Mouse (Mus musculus): ENCODE measurements around the gene Zfhx3. TPM values are rescaled to one million over a fixed set of nuclear protein-coding genes. Genes with fewer than 3 reads are reported as not detected.

Gene Zfhx3
- total and polyA plus RNA-seq, 2 experiments: 1.3 to 1.5 TPM

- peak overlapping the region; percentile 100 for H3K27ac ChIP-seq (replicated peaks; ENCODE audit: insufficient read depth, low read depth, low read length)
- peaks cover 21% of the 10 kb centered on the region for H3K4me1 ChIP-seq (ENCODE audit: control insufficient read depth, insufficient read depth, low read length)
- no peaks in the 10 kb centered on the region for H3K27me3 ChIP-seq (ENCODE audit: control insufficient read depth, insufficient read depth, low read length)
- peaks cover 23% of the 10 kb centered on the region for H3K79me2 ChIP-seq (ENCODE audit: control insufficient read depth, insufficient read depth, low read length)
- no peaks in the 10 kb centered on the region for H3K36me3 ChIP-seq (ENCODE audit: control insufficient read depth, insufficient read depth, low read length)
- H3K9ac ChIP-seq (ENCODE audit: low read depth, low read length): no peak overlapping the region
- WGBS: 21% methylated on average over 2 of the region's 2 CpGs
- peak; percentile 87 for DNase-seq (ENCODE audit: extremely low read depth, low read depth, low spot score)
- peak overlapping the region; percentile 100; the same call in 1 of the 2 replicates for H3K4me3 ChIP-seq (ENCODE audit: insufficient read depth, low read depth, low read length)
- TF ChIP-seq POLR2A (IDR thresholded peaks at IDR 0.05; ENCODE audit: extremely low read depth, insufficient read depth, low read length): no peak
- no peak for TF ChIP-seq CTCF (IDR thresholded peaks at IDR 0.05; ENCODE audit: low read depth, low read length)
Observed at GRCm38 (mm10) chr8:108705751-108706150, 763.3 kb downstream of the Zfhx3 start.

- Histone ChIP-seq H3K79me2 (ENCODE audit: control insufficient read depth, insufficient read depth, low read length) (peaks cover 25% of the 10 kb centered on the region), H3K27ac (replicated peaks; ENCODE audit: insufficient read depth, low read depth, low read length) (peak overlapping the region; percentile 100), H3K4me3 (ENCODE audit: insufficient read depth, low read depth, low read length) (no peak overlapping the region), H3K27me3 (ENCODE audit: control insufficient read depth, insufficient read depth, low read length) (no peaks in the 10 kb centered on the region), H3K36me3 (ENCODE audit: control insufficient read depth, insufficient read depth, low read length) (no peaks in the 10 kb centered on the region), H3K4me1 (ENCODE audit: control insufficient read depth, insufficient read depth, low read length) (peaks cover 21% of the 10 kb centered on the region), H3K9ac (ENCODE audit: low read depth, low read length) (no peak overlapping the region)
- DNase-seq (ENCODE audit: extremely low read depth, low read depth, low spot score): peak; percentile 93
- TF ChIP-seq POLR2A (IDR thresholded peaks at IDR 0.05; ENCODE audit: extremely low read depth, insufficient read depth, low read length) (no peak), CTCF (IDR thresholded peaks at IDR 0.05; ENCODE audit: low read depth, low read length) (no peak)
- 5% methylated on average over 3 of the region's 3 CpGs for WGBS
Observed at GRCm38 (mm10) chr8:108706491-108706847, 764.0 kb downstream of the Zfhx3 start.

GRCm38 (mm10) chr8:108706848-108707541 is 764.6 kb downstream of the Zfhx3 start:
- DNase-seq (ENCODE audit: extremely low read depth, low read depth, low spot score): peak; percentile 58
- peaks cover 28% of the 10 kb centered on the region for H3K79me2 ChIP-seq (ENCODE audit: control insufficient read depth, insufficient read depth, low read length)
- WGBS: 20% methylated on average over 6 of the region's 6 CpGs
- peak overlapping the region; percentile 100 for H3K27ac ChIP-seq (replicated peaks; ENCODE audit: insufficient read depth, low read depth, low read length)
- peak overlapping the region; percentile 85 for H3K9ac ChIP-seq (ENCODE audit: low read depth, low read length)
- H3K27me3 ChIP-seq (ENCODE audit: control insufficient read depth, insufficient read depth, low read length): no peaks in the 10 kb centered on the region
- peaks cover 21% of the 10 kb centered on the region for H3K4me1 ChIP-seq (ENCODE audit: control insufficient read depth, insufficient read depth, low read length)
- TF ChIP-seq POLR2A (IDR thresholded peaks at IDR 0.05; ENCODE audit: extremely low read depth, insufficient read depth, low read length) (no peak), CTCF (IDR thresholded peaks at IDR 0.05; ENCODE audit: low read depth, low read length) (no peak)
- peak overlapping the region; percentile 32; the same call in 1 of the 2 replicates for H3K4me3 ChIP-seq (ENCODE audit: insufficient read depth, low read depth, low read length)
- no peaks in the 10 kb centered on the region for H3K36me3 ChIP-seq (ENCODE audit: control insufficient read depth, insufficient read depth, low read length)

- peak overlapping the region; percentile 100 for H3K27ac ChIP-seq (replicated peaks; ENCODE audit: insufficient read depth, low read depth, low read length)
Observed at GRCm38 (mm10) chr8:108707576-108708281, 765.3 kb downstream of the Zfhx3 start.

GRCm38 (mm10) chr8:108708833-108709387 is 766.5 kb downstream of the Zfhx3 start:
- 32% methylated on average over 8 of the region's 8 CpGs for WGBS
- H3K9ac ChIP-seq (ENCODE audit: low read depth, low read length): peak overlapping the region; percentile 46
- TF ChIP-seq POLR2A (IDR thresholded peaks at IDR 0.05; ENCODE audit: extremely low read depth, insufficient read depth, low read length) (no peak), CTCF (IDR thresholded peaks at IDR 0.05; ENCODE audit: low read depth, low read length) (no peak)
- H3K4me1 ChIP-seq (ENCODE audit: control insufficient read depth, insufficient read depth, low read length): peaks cover 25% of the 10 kb centered on the region
- no peaks in the 10 kb centered on the region for H3K27me3 ChIP-seq (ENCODE audit: control insufficient read depth, insufficient read depth, low read length)
- H3K27ac ChIP-seq (replicated peaks; ENCODE audit: insufficient read depth, low read depth, low read length): peak overlapping the region; percentile 97
- H3K79me2 ChIP-seq (ENCODE audit: control insufficient read depth, insufficient read depth, low read length): peaks cover 26% of the 10 kb centered on the region
- no peak for DNase-seq (ENCODE audit: extremely low read depth, low read depth, low spot score)
- no peak overlapping the region for H3K4me3 ChIP-seq (ENCODE audit: insufficient read depth, low read depth, low read length)
- H3K36me3 ChIP-seq (ENCODE audit: control insufficient read depth, insufficient read depth, low read length): no peaks in the 10 kb centered on the region

More at GRCm38 (mm10) chr8:108707576-108708281, 765.3 kb downstream of the Zfhx3 start:
- Histone ChIP-seq H3K9ac (ENCODE audit: low read depth, low read length) (peak overlapping the region; percentile 85), H3K27me3 (ENCODE audit: control insufficient read depth, insufficient read depth, low read length) (no peaks in the 10 kb centered on the region), H3K4me3 (ENCODE audit: insufficient read depth, low read depth, low read length) (peak overlapping the region; percentile 32), H3K36me3 (ENCODE audit: control insufficient read depth, insufficient read depth, low read length) (no peaks in the 10 kb centered on the region), H3K79me2 (ENCODE audit: control insufficient read depth, insufficient read depth, low read length) (peaks cover 32% of the 10 kb centered on the region), H3K4me1 (ENCODE audit: control insufficient read depth, insufficient read depth, low read length) (peaks cover 21% of the 10 kb centered on the region)
- TF ChIP-seq CTCF (IDR thresholded peaks at IDR 0.05; ENCODE audit: low read depth, low read length) (no peak), POLR2A (IDR thresholded peaks at IDR 0.05; ENCODE audit: extremely low read depth, insufficient read depth, low read length) (no peak)
- peak; percentile 82 for DNase-seq (ENCODE audit: extremely low read depth, low read depth, low spot score)
- 7% methylated on average over 5 of the region's 5 CpGs for WGBS
